Mouse (Mus musculus) urinary bladder, postnatal 0 days (tissue): Measurements from ENCODE around the gene Olfr1434. TPM values are rescaled to one million over a fixed set of nuclear protein-coding genes. Genes with fewer than 3 reads are reported as not detected.

Experiments
- polyA plus RNA-seq: library from polyadenylated mRNA; unstranded; fragments of >200 nt; fragmentation: Nextera tagmentation; extraction: Ambion mirVana; gene quantifications from 2 replicates; pipeline ENCODE4 v1.2.1, GENCODE M21; 2015

The Olfr1434 gene
- polyA plus RNA-seq, result not detected in 2 replicates

GRCm38 (mm10) chr19:12279554-12279953 lies at the start of gene Olfr1434:
Gene Olfr1434, plus strand, starts transcription at chr19:12279854.

GRCm38 (mm10) chr19:12232496-12232895 lies 47.2 kb upstream of the Olfr1434 start, which contains the start of gene Olfr1432:
Gene Olfr1432, minus strand, starts transcription at chr19:12232596.

GRCm38 (mm10) chr19:12241559-12241958 lies 38.1 kb upstream of the Olfr1434 start, which contains the start of gene Olfr262:
Gene Olfr262, minus strand, starts transcription at chr19:12241659.

GRCm38 (mm10) chr19:12260732-12261131 lies 18.9 kb upstream of the Olfr1434 start, which contains the start of gene Olfr235:
Gene Olfr235, plus strand, starts transcription at chr19:12261032.

GRCm38 (mm10) chr19:12299030-12299429 lies 19.4 kb downstream of the Olfr1434 start, which contains the start of gene Olfr1436:
Gene Olfr1436, minus strand, starts transcription at chr19:12299130.

GRCm38 (mm10) chr19:12325001-12325400 lies 45.3 kb downstream of the Olfr1434 start, which contains the start of gene Olfr1437:
Gene Olfr1437, minus strand, starts transcription at chr19:12325101.

Other genes with a start within 250 kb of the Olfr1434 start
- gene Olfr1423, start 238.5 kb upstream of the Olfr1434 start, polyA plus RNA-seq, result not detected in 2 replicates
- not detected in 2 replicates for gene Olfr1424, start 217.2 kb upstream of the Olfr1434 start, polyA plus RNA-seq
- gene Olfr1425, start 202.1 kb upstream of the Olfr1434 start, polyA plus RNA-seq, result not detected in 2 replicates
- gene Olfr1426, start 187.8 kb upstream of the Olfr1434 start, polyA plus RNA-seq, result not detected in 2 replicates
- gene Olfr1427, start 176.5 kb upstream of the Olfr1434 start, polyA plus RNA-seq, result not detected in 2 replicates
- gene Olfr1428, start 164.0 kb upstream of the Olfr1434 start, polyA plus RNA-seq, result not detected in 2 replicates
- gene Olfr76, start 156.7 kb upstream of the Olfr1434 start, polyA plus RNA-seq, result not detected in 2 replicates
- not detected in 2 replicates for gene Olfr1555-ps1, start 109.7 kb upstream of the Olfr1434 start, polyA plus RNA-seq
- not detected in 2 replicates for gene Olfr1431, start 79.2 kb upstream of the Olfr1434 start, polyA plus RNA-seq
- not detected in 2 replicates for gene Olfr1432, start 47.3 kb upstream of the Olfr1434 start, polyA plus RNA-seq
- not detected in 2 replicates for gene Olfr262, start 38.2 kb upstream of the Olfr1434 start, polyA plus RNA-seq
- not detected in 2 replicates for gene Olfr235, start 18.8 kb upstream of the Olfr1434 start, polyA plus RNA-seq
- not detected in 2 replicates for gene Olfr1436, start 19.3 kb downstream of the Olfr1434 start, polyA plus RNA-seq
- gene Olfr1437, start 45.2 kb downstream of the Olfr1434 start, polyA plus RNA-seq, result not detected in 2 replicates
- not detected in 2 replicates for gene Olfr1438-ps1, start 56.1 kb downstream of the Olfr1434 start, polyA plus RNA-seq
- not detected in 2 replicates for gene Olfr1440, start 107.4 kb downstream of the Olfr1434 start, polyA plus RNA-seq
- not detected in 2 replicates for gene Olfr1441, start 137.6 kb downstream of the Olfr1434 start, polyA plus RNA-seq
- not detected in 2 replicates for gene Pfpl, start 148.1 kb downstream of the Olfr1434 start, polyA plus RNA-seq
- gene Mpeg1, start 180.9 kb downstream of the Olfr1434 start, polyA plus RNA-seq, result 0.71 and 1.6 TPM in 2 replicates
- 10.8 and 11.4 TPM in 2 replicates for gene Dtx4, start 221.6 kb downstream of the Olfr1434 start, polyA plus RNA-seq